Mouse (Mus musculus) hindbrain, embryonic 11.5 days (tissue): ENCODE measurements at regions not wholly inside any gene's neighbourhood (a gene's known extent, or its start where the extent isn't known, plus 50 kb on each side); places are given as distances from the start of the nearest gene placed in this dataset.

Source experiments
- ATAC-seq: fragments of 200-750 bp; cut with Nextera tagmentation; 2 replicates; pipeline ENCODE4 v1.8.0; 2017; ENCODE audit warnings: mild to moderate bottlenecking, moderate TSS enrichment, moderate library complexity; ENCODE audit not compliant: low FRiP score
- DNase-seq: peaks from one replicate; pipeline ENCODE4 v3.0.0-alpha.2; 2015; ENCODE audit warnings: low spot score
- H3K27ac ChIP-seq: fragments of 300-500 bp; sonication (generic); 2 replicates; pipeline ENCODE4 v1.5.1; 2014; ENCODE audit warnings: mild to moderate bottlenecking, low read depth, low read length
- H3K27me3 ChIP-seq: fragments of 300-500 bp; sonication (generic); 2 replicates; pipeline ENCODE4 v1.6.1; 2014; ENCODE audit warnings: mild to moderate bottlenecking, low read length, moderate library complexity, mixed read lengths; ENCODE audit not compliant: control insufficient read depth, insufficient read depth
- H3K36me3 ChIP-seq: fragments of 300-500 bp; sonication (generic); 2 replicates; pipeline ENCODE4 v1.6.1; 2014; ENCODE audit warnings: mild to moderate bottlenecking, low read length, moderate library complexity, mixed read lengths; ENCODE audit not compliant: control insufficient read depth, insufficient read depth
- H3K4me1 ChIP-seq: fragments of 300-500 bp; sonication (generic); replicated peaks from 2 replicates; pipeline ENCODE4 v1.6.1; 2014; ENCODE audit warnings: low read length, mixed read lengths; ENCODE audit not compliant: control insufficient read depth, insufficient read depth
- H3K4me2 ChIP-seq: fragments of 300-500 bp; sonication (generic); replicated peaks from 2 replicates; pipeline ENCODE4 v1.6.1; 2014; ENCODE audit warnings: mild to moderate bottlenecking, low read depth, low read length
- H3K4me3 ChIP-seq: fragments of 300-500 bp; sonication (generic); 2 replicates; pipeline ENCODE4 v1.5.1; 2014; ENCODE audit warnings: low read depth, low read length
- H3K9ac ChIP-seq: fragments of 300-500 bp; sonication (generic); 2 replicates; pipeline ENCODE4 v1.6.1; 2014; ENCODE audit warnings: low read depth, low read length
- H3K9me3 ChIP-seq: fragments of 300-500 bp; sonication (generic); 2 replicates; pipeline ENCODE4 v1.6.1; 2016; ENCODE audit warnings: low read length; ENCODE audit not compliant: control insufficient read depth
- WGBS: fragments of 180-500 bp; shearing (Covaris S2); extraction: QIAGEN DNeasy Blood & Tissue Kit; methylation state at CpG from one replicate; pipeline ENCODE4 v1.1.7; 2014; 5-methylcytosine and 5-hydroxymethylcytosine counted together

- no peak overlapping the region for H3K9ac ChIP-seq
- no peaks in the 10 kb centered on the region for H3K4me1 ChIP-seq
- H3K27me3 ChIP-seq = no peaks in the 10 kb centered on the region
- H3K9me3 ChIP-seq = no peaks in the 10 kb centered on the region
- no peak overlapping the region for H3K4me3 ChIP-seq
- ATAC-seq = no peak
- DNase-seq = peak; percentile 13
- 58% methylated on average over 7 of the region's 7 CpGs for WGBS
- no peak overlapping the region for H3K27ac ChIP-seq
- no peak overlapping the region for H3K4me2 ChIP-seq
- H3K36me3 ChIP-seq = no peaks in the 10 kb centered on the region
These were observed 279.9 kb upstream of the Spred2 start for GRCm38 (mm10) chr11:19644116-19644795.

- Histone ChIP-seq H3K27me3 (no peaks in the 10 kb centered on the region), H3K9ac (no peak overlapping the region), H3K27ac (no peak overlapping the region), H3K9me3 (no peaks in the 10 kb centered on the region), H3K4me3 (no peak overlapping the region), H3K4me2 (no peak overlapping the region), H3K4me1 (no peaks in the 10 kb centered on the region), H3K36me3 (no peaks in the 10 kb centered on the region)
- DNase-seq (no peak), ATAC-seq (no peak)
- WGBS = 77% methylated on average over 5 of the region's 5 CpGs
These were observed 279.1 kb upstream of the Spred2 start for GRCm38 (mm10) chr11:19645106-19645505.

GRCm38 (mm10) chr11:19651522-19651921, 272.7 kb upstream of the Spred2 start:
- Histone ChIP-seq H3K27ac (no peak overlapping the region), H3K36me3 (no peaks in the 10 kb centered on the region), H3K9ac (no peak overlapping the region), H3K27me3 (no peaks in the 10 kb centered on the region), H3K4me2 (no peak overlapping the region), H3K9me3 (no peaks in the 10 kb centered on the region), H3K4me3 (no peak overlapping the region), H3K4me1 (no peaks in the 10 kb centered on the region)
- DNase-seq (no peak), ATAC-seq (no peak)
- 90% methylated on average over 6 of the region's 6 CpGs for WGBS

- H3K4me2 ChIP-seq = no peak overlapping the region
- WGBS = 93% methylated on average over 7 of the region's 7 CpGs
- H3K27me3 ChIP-seq = no peaks in the 10 kb centered on the region
These were observed 272.2 kb upstream of the Spred2 start for GRCm38 (mm10) chr11:19651929-19652328.

GRCm38 (mm10) chr11:19659511-19659910, 264.7 kb upstream of the Spred2 start:
- H3K4me2 ChIP-seq = no peak overlapping the region
- H3K27ac ChIP-seq = no peak overlapping the region
- no peaks in the 10 kb centered on the region for H3K27me3 ChIP-seq
- DNase-seq (no peak), ATAC-seq (no peak)
- no peak overlapping the region for H3K4me3 ChIP-seq
- H3K4me1 ChIP-seq = no peaks in the 10 kb centered on the region
- WGBS = 70% methylated on average over 4 of the region's 4 CpGs
- H3K9me3 ChIP-seq = no peaks in the 10 kb centered on the region
- no peaks in the 10 kb centered on the region for H3K36me3 ChIP-seq
- H3K9ac ChIP-seq = no peak overlapping the region

More at GRCm38 (mm10) chr11:19651929-19652328, 272.2 kb upstream of the Spred2 start:
- no peak overlapping the region for H3K9ac ChIP-seq
- DNase-seq (no peak), ATAC-seq (no peak)
- no peaks in the 10 kb centered on the region for H3K4me1 ChIP-seq
- H3K36me3 ChIP-seq = no peaks in the 10 kb centered on the region
- no peaks in the 10 kb centered on the region for H3K9me3 ChIP-seq
- H3K27ac ChIP-seq = no peak overlapping the region
- no peak overlapping the region for H3K4me3 ChIP-seq

- Histone ChIP-seq H3K27me3 (no peaks in the 10 kb centered on the region), H3K4me2 (no peak overlapping the region), H3K36me3 (no peaks in the 10 kb centered on the region), H3K9me3 (no peaks in the 10 kb centered on the region), H3K4me3 (no peak overlapping the region), H3K9ac (no peak overlapping the region), H3K27ac (no peak overlapping the region), H3K4me1 (no peaks in the 10 kb centered on the region)
- no peak for DNase-seq
- WGBS = 91% methylated on average over 4 of the region's 4 CpGs
- ATAC-seq = no peak
These were observed 257.4 kb upstream of the Spred2 start for GRCm38 (mm10) chr11:19666732-19667131.

GRCm38 (mm10) chr11:19670853-19671530, 253.2 kb upstream of the Spred2 start:
- H3K9me3 ChIP-seq = no peaks in the 10 kb centered on the region
- ATAC-seq = 0 out of 2 replicates have a peak, but pooled peaks have one; percentile 22
- 68% methylated on average over 13 of the region's 13 CpGs for WGBS
- no peaks in the 10 kb centered on the region for H3K4me1 ChIP-seq
- no peak overlapping the region for H3K27ac ChIP-seq
- no peaks in the 10 kb centered on the region for H3K36me3 ChIP-seq
- no peak overlapping the region for H3K4me3 ChIP-seq
- H3K9ac ChIP-seq = no peak overlapping the region
- H3K4me2 ChIP-seq = no peak overlapping the region
- H3K27me3 ChIP-seq = no peaks in the 10 kb centered on the region
- peak; percentile 28 for DNase-seq

GRCm38 (mm10) chr11:19673012-19673411, 251.2 kb upstream of the Spred2 start:
- ATAC-seq = no peak
- Histone ChIP-seq H3K4me2 (no peak overlapping the region), H3K27me3 (no peaks in the 10 kb centered on the region), H3K36me3 (no peaks in the 10 kb centered on the region), H3K9me3 (no peaks in the 10 kb centered on the region), H3K9ac (no peak overlapping the region), H3K4me1 (no peaks in the 10 kb centered on the region), H3K4me3 (no peak overlapping the region), H3K27ac (no peak overlapping the region)
- no peak for DNase-seq
- 18% methylated on average over 1 of the region's 1 CpGs for WGBS

GRCm38 (mm10) chr11:19676514-19676913, 247.7 kb upstream of the Spred2 start:
- Histone ChIP-seq H3K4me1 (no peaks in the 10 kb centered on the region), H3K9ac (no peak overlapping the region), H3K27me3 (no peaks in the 10 kb centered on the region), H3K4me3 (no peak overlapping the region), H3K36me3 (no peaks in the 10 kb centered on the region), H3K27ac (no peak overlapping the region), H3K9me3 (no peaks in the 10 kb centered on the region), H3K4me2 (no peak overlapping the region)
- ATAC-seq (no peak), DNase-seq (no peak)
- WGBS = 94% methylated on average over 1 of the region's 1 CpGs
